Comparison of ENCODE assay signal across 27 mouse cellular contexts in genomic region chrX:99993434-99993833, GRCm38 (mm10).
"Had no signal": no experiment of that assay in that cellular context is flagged by ENCODE, and none has a peak within 500 bp of the region (broad histone marks: within the 10 kb centered on the region; RNA-seq: fewer than 3 reads in every experiment).

No protein-coding gene starts in this region.

- ATAC-seq: forebrain, embryonic 13.5 days; forebrain, embryonic 14.5 days; forebrain, embryonic 15.5 days; forebrain, embryonic 16.5 days; forebrain, postnatal 0 days had no signal

- H3K4me3 ChIP-seq: embryonic facial prominence, embryonic 10.5 days; embryonic facial prominence, embryonic 12.5 days; embryonic facial prominence, embryonic 13.5 days; embryonic facial prominence, embryonic 15.5 days; erythroblast, embryonic 14.5 days; forebrain, embryonic 10.5 days; forebrain, embryonic 12.5 days; forebrain, embryonic 13.5 days; forebrain, embryonic 15.5 days; gastrocnemius, adult 2 months; heart, adult 2 months had no signal

- H3K27me3 ChIP-seq: embryonic facial prominence, embryonic 12.5 days; embryonic facial prominence, embryonic 15.5 days; forebrain, embryonic 12.5 days; forebrain, embryonic 13.5 days; forebrain, embryonic 15.5 days had no signal

- DNase-seq: cerebellum, adult 9-10 months; cerebellum, adult 9-11 months; cerebellum, postnatal 10 days; cerebellum, postnatal 14 days; cerebellum, postnatal 25 days; cerebellum, postnatal 36 days; embryo, embryonic 11 days; forebrain, postnatal 0 days; gastrocnemius, adult 2 months; gastrocnemius, postnatal 10 days; gastrocnemius, postnatal 14 days; gastrocnemius, postnatal 25 days; gastrocnemius, postnatal 36 days; heart, adult 11 months; heart, adult 18-20 months; heart, adult 2 months had no signal

- H3K27ac ChIP-seq: embryonic facial prominence, embryonic 10.5 days; embryonic facial prominence, embryonic 12.5 days; embryonic facial prominence, embryonic 13.5 days; embryonic facial prominence, embryonic 15.5 days; forebrain, embryonic 10.5 days; forebrain, embryonic 12.5 days; forebrain, embryonic 13.5 days; forebrain, embryonic 15.5 days; gastrocnemius, adult 2 months; heart, adult 2 months had no signal

- H3K9me3 ChIP-seq: embryonic facial prominence, embryonic 10.5 days; embryonic facial prominence, embryonic 12.5 days; embryonic facial prominence, embryonic 13.5 days; embryonic facial prominence, embryonic 15.5 days; forebrain, embryonic 10.5 days; forebrain, embryonic 12.5 days; forebrain, embryonic 13.5 days; forebrain, embryonic 15.5 days had no signal

- H3K9ac ChIP-seq: embryonic facial prominence, embryonic 12.5 days; embryonic facial prominence, embryonic 13.5 days; embryonic facial prominence, embryonic 15.5 days; forebrain, embryonic 12.5 days; forebrain, embryonic 13.5 days; forebrain, embryonic 15.5 days; forebrain, postnatal 0 days had no signal

- H3K4me1 ChIP-seq: embryonic facial prominence, embryonic 10.5 days; embryonic facial prominence, embryonic 12.5 days; embryonic facial prominence, embryonic 13.5 days; embryonic facial prominence, embryonic 15.5 days; forebrain, embryonic 10.5 days; forebrain, embryonic 12.5 days; forebrain, embryonic 13.5 days; forebrain, embryonic 15.5 days had no signal

- H3K36me3 ChIP-seq: embryonic facial prominence, embryonic 10.5 days; embryonic facial prominence, embryonic 12.5 days; embryonic facial prominence, embryonic 13.5 days; embryonic facial prominence, embryonic 15.5 days; forebrain, embryonic 10.5 days; forebrain, embryonic 12.5 days; forebrain, embryonic 15.5 days had no signal
